Mouse (Mus musculus): ENCODE measurements around the gene Nav1. TPM values are rescaled to one million over a fixed set of nuclear protein-coding genes. Genes with fewer than 3 reads are reported as not detected.

Gene Nav1
- polyA plus RNA-seq, 1 experiment from 2014 or later = 48.8 TPM

DNA sequence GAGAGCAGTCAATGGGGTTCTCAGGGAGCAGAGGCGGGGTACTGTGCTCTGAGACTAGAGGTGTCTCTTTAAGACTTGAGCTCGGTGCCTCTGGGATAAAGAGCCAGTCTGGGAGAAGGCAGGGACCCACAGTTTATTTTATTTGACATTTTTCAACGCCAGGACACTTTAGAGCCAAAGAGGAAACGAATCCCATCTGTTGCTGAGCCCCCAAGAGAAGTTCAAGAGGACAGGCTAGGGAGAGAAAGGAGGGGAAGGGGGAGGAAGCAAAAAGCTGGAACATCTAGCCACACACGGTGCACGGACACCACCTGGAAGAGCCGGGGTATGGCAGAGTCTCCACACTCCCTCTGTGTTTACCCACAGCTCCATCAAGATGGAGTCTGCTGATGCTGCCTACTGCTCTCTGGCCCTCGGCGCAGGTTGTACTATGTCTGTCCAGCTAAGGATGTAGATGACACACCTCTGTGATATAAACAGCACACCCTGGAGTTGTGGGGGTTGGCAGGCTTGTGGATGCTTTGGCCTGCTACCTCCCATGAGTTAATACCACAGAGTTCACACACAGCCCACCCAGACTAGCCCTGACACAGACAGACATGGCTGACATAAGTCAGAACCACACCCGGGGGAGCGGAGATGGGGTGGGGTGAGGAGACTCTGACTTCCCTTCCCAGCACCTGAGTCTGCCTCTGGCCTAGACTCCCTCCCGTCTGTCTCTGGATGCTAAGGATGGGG lies 83.1 kb downstream of the Nav1 start:
- Histone ChIP-seq H3K4me3 (ENCODE audit: low read length) (no peak overlapping the region), H3K4me2 (ENCODE audit: low read length) (no peak overlapping the region), H3K9ac (ENCODE audit: low read depth, low read length) (no peak overlapping the region), H3K36me3 (ENCODE audit: control insufficient read depth, insufficient read depth, low read length) (peaks cover 8% of the 10 kb centered on the region), H3K4me1 (ENCODE audit: control insufficient read depth, insufficient read depth, low read depth, low read length) (peaks cover 7% of the 10 kb centered on the region), H3K27me3 (replicated peaks; ENCODE audit: control insufficient read depth, insufficient read depth, low read length) (no peaks in the 10 kb centered on the region), H3K9me3 (ENCODE audit: control insufficient read depth, low read length) (no peaks in the 10 kb centered on the region), H3K27ac (ENCODE audit: low read depth, low read length) (no peak overlapping the region)
- 0 out of 2 replicates have a peak, but pooled peaks have one; percentile 18 for ATAC-seq
- 73% methylated on average over 12 of the region's 12 CpGs for WGBS

DNA sequence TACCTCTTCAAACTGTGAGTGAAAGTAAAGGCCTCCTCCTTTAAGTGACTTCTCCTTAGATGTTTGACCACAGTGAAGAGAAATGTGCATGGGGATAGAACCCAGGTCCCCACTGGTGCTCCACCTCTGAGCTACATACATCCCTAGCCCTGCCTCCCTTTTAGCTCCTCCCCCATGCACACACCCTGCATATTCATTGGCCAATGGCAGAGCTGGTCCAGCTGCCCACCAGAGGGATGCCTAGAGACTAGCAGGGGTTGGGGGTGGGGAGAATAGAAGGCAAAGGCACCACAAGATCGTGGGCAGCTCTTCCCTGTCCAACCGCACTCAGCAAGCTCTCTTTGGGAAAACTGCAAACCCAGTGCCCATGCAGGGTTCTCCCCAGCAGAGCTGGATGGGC lies 83.8 kb downstream of the Nav1 start:
- WGBS = 69% methylated on average over 2 of the region's 2 CpGs
- H3K27me3 ChIP-seq (replicated peaks; ENCODE audit: control insufficient read depth, insufficient read depth, low read length) = no peaks in the 10 kb centered on the region
- H3K9me3 ChIP-seq (ENCODE audit: control insufficient read depth, low read length) = no peaks in the 10 kb centered on the region
- no peak overlapping the region for H3K4me3 ChIP-seq (ENCODE audit: low read length)
- H3K4me2 ChIP-seq (ENCODE audit: low read length) = no peak overlapping the region
- H3K4me1 ChIP-seq (ENCODE audit: control insufficient read depth, insufficient read depth, low read depth, low read length) = peaks cover 13% of the 10 kb centered on the region
- peaks cover 8% of the 10 kb centered on the region for H3K36me3 ChIP-seq (ENCODE audit: control insufficient read depth, insufficient read depth, low read length)
- H3K9ac ChIP-seq (ENCODE audit: low read depth, low read length) = no peak overlapping the region
- ATAC-seq = peak; percentile 15; the same call in 1 of the 2 replicates
- no peak overlapping the region for H3K27ac ChIP-seq (ENCODE audit: low read depth, low read length)

DNA sequence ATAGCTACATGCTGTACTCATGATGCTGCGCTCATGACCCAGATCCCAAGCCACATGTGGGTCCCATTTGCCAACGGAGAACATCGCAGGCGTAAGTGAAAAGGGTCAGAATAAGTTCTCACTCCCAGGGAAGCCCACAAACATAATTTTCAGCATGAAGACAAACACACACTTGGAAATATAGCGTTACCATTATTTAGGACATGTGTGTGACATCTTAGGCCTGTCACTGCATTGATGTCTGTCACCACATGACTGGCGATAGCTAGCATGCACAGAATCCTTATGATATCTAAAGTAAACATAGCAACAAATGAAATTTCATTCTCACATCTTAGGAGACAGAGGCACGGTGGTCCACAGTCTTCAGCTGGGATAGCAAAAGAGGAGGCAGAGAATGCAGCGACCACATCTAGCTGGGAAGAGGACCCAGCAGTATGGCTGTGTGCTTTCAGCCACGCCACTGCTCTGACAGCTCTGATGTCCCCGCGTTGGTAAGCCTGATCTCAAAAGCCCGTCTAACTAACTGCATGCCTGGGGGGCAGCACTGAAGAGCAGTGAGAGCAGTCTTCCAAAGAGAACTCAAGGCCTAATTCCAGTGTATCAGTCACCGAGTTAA lies 86.4 kb downstream of the Nav1 start:
- Histone ChIP-seq H3K4me2 (ENCODE audit: low read length) (no peak overlapping the region), H3K4me1 (ENCODE audit: control insufficient read depth, insufficient read depth, low read depth, low read length) (peaks cover 16% of the 10 kb centered on the region), H3K9ac (ENCODE audit: low read depth, low read length) (no peak overlapping the region), H3K27ac (ENCODE audit: low read depth, low read length) (no peak overlapping the region), H3K36me3 (ENCODE audit: control insufficient read depth, insufficient read depth, low read length) (peaks cover 3% of the 10 kb centered on the region; the same call in 1 of the 2 replicates), H3K4me3 (ENCODE audit: low read length) (no peak overlapping the region), H3K9me3 (ENCODE audit: control insufficient read depth, low read length) (no peaks in the 10 kb centered on the region), H3K27me3 (replicated peaks; ENCODE audit: control insufficient read depth, insufficient read depth, low read length) (no peaks in the 10 kb centered on the region)
- 86% methylated on average over 13 of the region's 13 CpGs for WGBS
- no peak for ATAC-seq

DNA sequence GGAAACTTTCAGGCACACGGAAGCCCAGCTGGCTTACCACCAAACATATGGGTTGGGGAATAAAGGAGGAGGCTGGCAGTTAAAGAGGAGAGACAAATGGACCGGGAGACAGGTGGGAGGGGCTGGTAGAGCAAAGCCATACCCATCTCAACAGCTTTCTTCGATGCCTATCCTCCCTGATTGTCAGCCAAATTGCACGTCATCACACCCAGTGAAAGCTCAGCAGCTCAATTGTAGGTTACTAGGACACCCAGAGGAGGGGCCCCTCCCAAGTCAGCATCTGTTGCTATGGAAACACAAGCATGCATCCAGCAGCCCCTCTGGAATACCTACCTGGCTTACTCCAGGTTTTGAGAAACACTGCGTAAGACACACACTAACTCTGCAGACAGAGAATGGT lies 88.4 kb downstream of the Nav1 start:
- WGBS = 24% methylated on average over 5 of the region's 5 CpGs
- peak overlapping the region; percentile 4; the same call in 1 of the 2 replicates for H3K27ac ChIP-seq (ENCODE audit: low read depth, low read length)
- peak overlapping the region; percentile 1; the same call in 1 of the 2 replicates for H3K4me2 ChIP-seq (ENCODE audit: low read length)
- no peaks in the 10 kb centered on the region for H3K9me3 ChIP-seq (ENCODE audit: control insufficient read depth, low read length)
- no peaks in the 10 kb centered on the region for H3K27me3 ChIP-seq (replicated peaks; ENCODE audit: control insufficient read depth, insufficient read depth, low read length)
- H3K36me3 ChIP-seq (ENCODE audit: control insufficient read depth, insufficient read depth, low read length) = peaks cover 3% of the 10 kb centered on the region; the same call in 1 of the 2 replicates
- peak; percentile 73 for ATAC-seq
- no peak overlapping the region for H3K9ac ChIP-seq (ENCODE audit: low read depth, low read length)
- no peak overlapping the region for H3K4me3 ChIP-seq (ENCODE audit: low read length)
- H3K4me1 ChIP-seq (ENCODE audit: control insufficient read depth, insufficient read depth, low read depth, low read length) = peaks cover 13% of the 10 kb centered on the region

DNA sequence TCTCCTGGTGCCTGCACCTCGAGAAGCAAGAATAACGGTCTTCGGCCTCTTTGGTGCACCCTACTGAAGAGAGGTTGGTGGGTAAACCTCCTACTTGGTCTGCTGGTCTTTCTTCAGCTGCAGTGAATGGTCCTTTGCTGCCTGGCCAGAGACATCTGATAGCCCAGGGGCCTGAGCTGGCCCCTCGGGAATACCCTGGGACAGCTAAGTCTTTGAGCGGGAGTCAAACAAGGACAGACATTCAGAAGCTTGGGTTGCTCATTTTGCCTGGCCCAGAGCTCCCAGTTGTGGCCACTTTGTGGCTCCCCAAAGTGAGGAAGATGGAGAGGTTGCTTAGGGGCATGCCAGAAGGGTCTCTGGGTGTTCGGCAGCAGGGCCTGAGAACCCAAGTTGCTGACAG lies 89.6 kb downstream of the Nav1 start:
- no peak overlapping the region for H3K4me3 ChIP-seq (ENCODE audit: low read length)
- ATAC-seq = no peak
- no peak overlapping the region for H3K4me2 ChIP-seq (ENCODE audit: low read length)
- peaks cover 3% of the 10 kb centered on the region; the same call in 1 of the 2 replicates for H3K36me3 ChIP-seq (ENCODE audit: control insufficient read depth, insufficient read depth, low read length)
- no peak overlapping the region for H3K9ac ChIP-seq (ENCODE audit: low read depth, low read length)
- no peaks in the 10 kb centered on the region for H3K9me3 ChIP-seq (ENCODE audit: control insufficient read depth, low read length)
- H3K4me1 ChIP-seq (ENCODE audit: control insufficient read depth, insufficient read depth, low read depth, low read length) = peaks cover 22% of the 10 kb centered on the region
- H3K27ac ChIP-seq (ENCODE audit: low read depth, low read length) = no peak overlapping the region
- no peaks in the 10 kb centered on the region for H3K27me3 ChIP-seq (replicated peaks; ENCODE audit: control insufficient read depth, insufficient read depth, low read length)
- 95% methylated on average over 6 of the region's 6 CpGs for WGBS

DNA sequence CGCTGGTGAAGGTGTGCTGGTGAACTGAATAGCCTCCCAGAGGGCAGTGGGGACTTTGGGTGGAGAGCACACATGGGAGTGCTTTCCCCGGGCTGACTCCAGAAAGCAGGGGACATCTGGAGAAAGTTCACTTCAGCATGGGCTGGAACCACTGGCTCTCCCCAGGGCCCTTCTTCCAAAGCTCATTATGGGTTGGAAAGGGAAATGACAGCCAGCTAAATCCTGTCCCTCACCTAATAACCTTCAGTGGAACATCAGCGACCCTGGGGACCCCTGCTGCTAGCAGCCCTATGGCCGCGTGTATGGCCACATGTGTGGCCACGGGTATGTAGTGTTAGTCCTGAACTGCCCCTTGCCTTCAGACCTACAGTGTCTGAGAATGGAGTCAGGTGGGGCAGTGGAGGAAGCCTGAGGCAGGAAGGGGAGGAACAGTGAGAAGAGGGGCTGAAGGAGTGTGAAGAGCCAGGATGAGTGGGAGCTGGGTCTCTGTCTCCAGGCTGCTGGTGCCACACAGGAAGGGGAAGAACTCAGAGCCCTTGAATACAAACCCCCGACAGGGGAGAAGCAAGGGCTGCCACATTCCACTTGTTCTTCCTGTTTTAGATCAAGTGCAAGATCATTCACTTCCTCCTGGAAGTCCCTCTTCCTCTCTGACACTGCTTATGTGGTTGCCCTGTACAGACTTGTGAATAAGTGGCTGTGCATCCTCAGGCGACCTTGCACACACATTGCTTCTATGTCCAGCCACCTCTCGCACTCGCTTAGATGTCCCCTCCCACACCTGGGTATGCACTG lies 90.4 kb downstream of the Nav1 start:
- WGBS = 76% methylated on average over 10 of the region's 10 CpGs
- H3K27ac ChIP-seq (ENCODE audit: low read depth, low read length) = no peak overlapping the region
- no peak overlapping the region for H3K4me3 ChIP-seq (ENCODE audit: low read length)
- ATAC-seq = no peak
- peaks cover 1% of the 10 kb centered on the region; the same call in 1 of the 2 replicates for H3K36me3 ChIP-seq (ENCODE audit: control insufficient read depth, insufficient read depth, low read length)
- no peak overlapping the region for H3K4me2 ChIP-seq (ENCODE audit: low read length)
- no peaks in the 10 kb centered on the region for H3K27me3 ChIP-seq (replicated peaks; ENCODE audit: control insufficient read depth, insufficient read depth, low read length)
- H3K9me3 ChIP-seq (ENCODE audit: control insufficient read depth, low read length) = no peaks in the 10 kb centered on the region
- H3K9ac ChIP-seq (ENCODE audit: low read depth, low read length) = no peak overlapping the region
- peaks cover 25% of the 10 kb centered on the region for H3K4me1 ChIP-seq (ENCODE audit: control insufficient read depth, insufficient read depth, low read depth, low read length)

DNA sequence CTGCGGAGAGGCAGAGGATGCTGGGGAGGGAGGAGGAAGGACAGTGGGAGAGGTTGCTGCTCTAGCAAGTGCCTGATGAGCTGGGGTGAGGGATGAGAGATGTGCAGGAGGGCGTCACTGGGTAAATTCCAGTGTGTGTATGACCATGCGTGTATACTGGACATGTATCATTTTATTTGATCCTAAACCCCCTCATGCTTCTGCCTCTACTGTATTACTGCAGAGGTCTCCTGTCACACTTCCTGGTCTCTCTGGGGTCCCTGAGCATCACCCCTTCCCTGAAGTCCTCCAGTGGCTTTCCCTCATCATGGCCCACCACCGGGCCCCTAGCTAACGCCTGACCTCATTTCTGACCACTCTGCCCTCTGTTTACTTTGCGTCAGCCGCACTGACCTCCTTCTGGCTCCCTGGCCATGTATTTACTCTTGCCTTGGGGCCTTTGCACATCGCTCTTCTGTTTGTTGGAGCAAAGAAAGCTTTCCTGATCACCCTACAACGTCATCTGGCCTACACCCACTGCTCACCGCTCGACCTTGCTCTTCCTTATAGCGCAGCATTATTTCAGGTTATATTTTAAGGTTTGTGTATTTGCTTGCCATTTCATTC lies 91.4 kb downstream of the Nav1 start:
- H3K27ac ChIP-seq (ENCODE audit: low read depth, low read length) = no peak overlapping the region
- no peak overlapping the region for H3K4me3 ChIP-seq (ENCODE audit: low read length)
- H3K9me3 ChIP-seq (ENCODE audit: control insufficient read depth, low read length) = no peaks in the 10 kb centered on the region
- no peak overlapping the region for H3K9ac ChIP-seq (ENCODE audit: low read depth, low read length)
- H3K4me2 ChIP-seq (ENCODE audit: low read length) = no peak overlapping the region
- H3K4me1 ChIP-seq (ENCODE audit: control insufficient read depth, insufficient read depth, low read depth, low read length) = peaks cover 34% of the 10 kb centered on the region
- WGBS = 77% methylated on average over 12 of the region's 12 CpGs
- no peaks in the 10 kb centered on the region for H3K36me3 ChIP-seq (ENCODE audit: control insufficient read depth, insufficient read depth, low read length)
- no peak for ATAC-seq
- H3K27me3 ChIP-seq (replicated peaks; ENCODE audit: control insufficient read depth, insufficient read depth, low read length) = no peaks in the 10 kb centered on the region

DNA sequence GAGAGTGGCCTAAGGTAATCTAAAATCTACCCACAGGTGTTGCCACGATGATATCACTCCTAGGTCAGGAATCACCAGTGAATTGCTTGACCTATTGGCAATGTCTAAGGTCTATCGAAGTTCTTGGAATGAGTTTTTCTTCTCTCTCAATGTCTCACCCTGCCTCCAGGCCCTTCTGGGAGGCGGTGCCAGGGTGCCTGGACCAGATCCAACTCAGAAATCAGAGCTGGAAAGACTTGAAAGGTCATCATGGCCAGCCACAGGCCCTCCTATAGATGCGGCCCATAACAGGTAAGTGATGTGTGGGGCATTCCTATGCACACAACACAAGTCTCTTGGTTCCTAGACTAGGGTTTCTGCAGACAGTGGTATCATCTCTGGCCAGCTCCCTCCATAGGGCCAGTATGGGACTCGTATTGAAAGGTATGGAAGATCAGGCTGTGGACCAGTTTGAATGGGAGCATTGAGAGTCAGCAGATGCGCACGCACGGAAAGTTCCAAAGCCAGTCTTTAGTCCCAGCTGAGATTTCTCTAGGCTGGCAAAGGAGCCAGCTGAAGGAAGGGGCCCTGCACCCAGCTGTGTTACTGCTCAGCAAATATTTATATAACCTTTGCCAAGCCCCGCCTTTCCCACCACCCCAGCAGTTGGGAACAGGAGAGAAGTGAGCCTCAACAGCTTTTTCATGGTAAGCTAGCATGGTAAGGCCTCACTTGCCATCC lies 92.0 kb downstream of the Nav1 start:
- Histone ChIP-seq H3K4me3 (ENCODE audit: low read length) (no peak overlapping the region), H3K36me3 (ENCODE audit: control insufficient read depth, insufficient read depth, low read length) (no peaks in the 10 kb centered on the region), H3K9ac (ENCODE audit: low read depth, low read length) (no peak overlapping the region), H3K9me3 (ENCODE audit: control insufficient read depth, low read length) (no peaks in the 10 kb centered on the region), H3K27me3 (replicated peaks; ENCODE audit: control insufficient read depth, insufficient read depth, low read length) (no peaks in the 10 kb centered on the region), H3K27ac (ENCODE audit: low read depth, low read length) (no peak overlapping the region), H3K4me2 (ENCODE audit: low read length) (no peak overlapping the region), H3K4me1 (ENCODE audit: control insufficient read depth, insufficient read depth, low read depth, low read length) (peaks cover 37% of the 10 kb centered on the region)
- WGBS = 70% methylated on average over 9 of the region's 9 CpGs
- ATAC-seq = no peak
